Mouse (Mus musculus) intestine, postnatal 0 days (tissue): ENCODE measurements at regions not wholly inside any gene's neighbourhood (a gene's known extent, or its start where the extent isn't known, plus 50 kb on each side); places are given as distances from the start of the nearest gene placed in this dataset.

Experiments
- ATAC-seq: fragments of 200-750 bp; cut with Nextera tagmentation; 2 replicates; pipeline ENCODE4 v1.8.0; 2017; ENCODE audit warnings: mild to moderate bottlenecking, moderate TSS enrichment, moderate library complexity
- H3K27ac ChIP-seq: fragments of 300-500 bp; sonication (generic); 2 replicates; pipeline ENCODE4 v1.5.1; 2014; ENCODE audit warnings: mild to moderate bottlenecking, low read depth, low read length, moderate library complexity
- H3K27me3 ChIP-seq: fragments of 300-500 bp; sonication (generic); replicated peaks from 2 replicates; pipeline ENCODE4 v1.6.1; 2014; ENCODE audit warnings: low read length, mixed read lengths; ENCODE audit not compliant: control insufficient read depth, insufficient read depth
- H3K36me3 ChIP-seq: fragments of 300-500 bp; sonication (generic); 2 replicates; pipeline ENCODE4 v1.6.1; 2014; ENCODE audit warnings: mild to moderate bottlenecking, moderate library complexity; ENCODE audit not compliant: control insufficient read depth, insufficient read depth
- H3K4me1 ChIP-seq: fragments of 300-500 bp; sonication (generic); replicated peaks from 2 replicates; pipeline ENCODE4 v1.6.1; 2014; ENCODE audit warnings: antibody characterized with exemption, low read length, mixed read lengths; ENCODE audit not compliant: control insufficient read depth, insufficient read depth
- H3K4me2 ChIP-seq: fragments of 300-500 bp; sonication (generic); replicated peaks from 2 replicates; pipeline ENCODE4 v1.6.1; 2014; ENCODE audit warnings: low read depth, mild to moderate bottlenecking, moderate library complexity
- H3K4me3 ChIP-seq: fragments of 300-500 bp; sonication (generic); 2 replicates; pipeline ENCODE4 v1.5.1; 2014; ENCODE audit warnings: low read depth, low read length
- H3K9ac ChIP-seq: fragments of 300-500 bp; sonication (generic); 2 replicates; pipeline ENCODE4 v1.6.1; 2014; ENCODE audit warnings: mild to moderate bottlenecking, low read depth, low read length
- H3K9me3 ChIP-seq: fragments of 300-500 bp; sonication (generic); 2 replicates; pipeline ENCODE4 v1.6.1; 2016; ENCODE audit warnings: mixed run types; ENCODE audit not compliant: control insufficient read depth
- CTCF ChIP-seq: sonication (generic); IDR thresholded peaks from 2 replicates; pipeline ENCODE4 v1.5.1; 2016; ENCODE audit warnings: low read depth, mild to moderate bottlenecking, control low read depth, antibody characterized with exemption, moderate library complexity
- WGBS: fragments of 180-500 bp; shearing (Covaris S2); extraction: QIAGEN DNeasy Blood & Tissue Kit; methylation state at CpG from one replicate; pipeline ENCODE4 v1.1.7; 2014; 5-methylcytosine and 5-hydroxymethylcytosine counted together

DNA sequence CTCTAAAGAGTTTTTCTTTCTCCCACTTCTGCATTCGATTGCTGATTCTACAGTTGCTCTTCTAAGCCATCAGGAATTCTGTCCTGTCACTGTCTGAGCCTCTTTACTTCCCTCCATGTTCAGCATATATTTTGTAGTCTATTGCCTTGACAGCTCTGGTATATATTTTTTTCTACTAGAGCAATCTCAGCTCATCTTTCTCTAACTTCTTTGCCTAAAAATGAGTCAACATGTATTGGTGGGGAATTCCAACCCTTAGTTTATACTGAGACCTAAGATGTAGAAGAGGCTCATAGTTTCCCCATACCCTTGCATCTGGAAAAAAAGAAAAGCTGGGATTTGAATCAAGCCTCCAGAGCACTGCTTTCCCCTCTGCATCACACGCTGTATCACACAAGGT is 114.7 kb downstream of the Kctd12 start:
- H3K36me3 ChIP-seq = no peaks in the 10 kb centered on the region
- no peak overlapping the region for H3K9ac ChIP-seq
- no peak overlapping the region for H3K27ac ChIP-seq
- WGBS = 81% methylated on average over 2 of the region's 2 CpGs
- H3K4me1 ChIP-seq = no peaks in the 10 kb centered on the region
- no peak overlapping the region for H3K4me3 ChIP-seq
- no peak for TF ChIP-seq CTCF
- H3K27me3 ChIP-seq = no peaks in the 10 kb centered on the region
- no peak for ATAC-seq
- no peaks in the 10 kb centered on the region for H3K9me3 ChIP-seq
- no peak overlapping the region for H3K4me2 ChIP-seq

DNA sequence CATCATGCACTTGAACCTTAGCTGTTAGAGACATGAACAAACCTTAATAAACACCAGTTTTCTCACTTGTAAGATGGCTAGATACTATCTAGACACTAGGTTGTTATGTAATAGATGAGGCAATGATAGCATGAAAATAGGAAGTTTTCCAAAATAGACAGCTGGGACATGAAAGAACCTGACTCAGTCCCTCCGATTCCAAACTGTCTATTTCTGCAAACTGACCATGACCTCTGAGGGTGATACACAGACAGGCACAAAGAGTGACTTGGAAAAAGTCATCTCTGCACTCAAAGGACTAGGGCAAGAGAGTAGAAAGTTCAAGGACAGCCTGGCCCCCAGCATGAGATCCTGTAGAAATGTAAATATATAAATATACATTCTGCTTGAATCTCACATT is 115.9 kb downstream of the Kctd12 start:
- Histone ChIP-seq H3K4me1 (no peaks in the 10 kb centered on the region), H3K9me3 (no peaks in the 10 kb centered on the region), H3K9ac (no peak overlapping the region), H3K27me3 (no peaks in the 10 kb centered on the region), H3K4me3 (no peak overlapping the region), H3K4me2 (no peak overlapping the region), H3K36me3 (no peaks in the 10 kb centered on the region), H3K27ac (no peak overlapping the region)
- ATAC-seq = no peak
- WGBS = 51% methylated on average over 1 of the region's 1 CpGs
- no peak for TF ChIP-seq CTCF

DNA sequence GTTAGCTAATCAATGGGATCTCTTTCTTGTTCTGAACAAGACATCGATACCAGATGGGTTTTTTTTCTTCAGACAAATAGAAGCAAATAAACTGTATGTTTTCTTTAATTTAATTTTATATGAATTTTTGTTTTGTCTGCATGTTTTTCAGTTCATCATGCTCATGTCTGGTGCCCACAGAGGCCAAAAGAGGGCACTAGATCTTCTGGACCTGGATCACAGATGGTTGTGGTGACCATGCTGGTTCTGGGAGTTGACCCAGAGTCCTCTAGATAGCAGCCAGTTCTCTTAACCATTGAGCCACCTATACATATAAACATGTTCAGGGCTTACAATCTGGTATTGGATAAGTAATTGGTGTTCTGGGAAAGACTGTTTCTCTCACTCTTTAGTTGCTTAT is 120.7 kb downstream of the Kctd12 start:
- ATAC-seq = no peak
- H3K27me3 ChIP-seq = no peaks in the 10 kb centered on the region
- H3K4me2 ChIP-seq = no peak overlapping the region
- no peaks in the 10 kb centered on the region for H3K9me3 ChIP-seq
- no peaks in the 10 kb centered on the region for H3K4me1 ChIP-seq
- H3K9ac ChIP-seq = no peak overlapping the region
- H3K36me3 ChIP-seq = no peaks in the 10 kb centered on the region
- 88% methylated on average over 1 of the region's 1 CpGs for WGBS
- H3K4me3 ChIP-seq = no peak overlapping the region
- H3K27ac ChIP-seq = no peak overlapping the region
- TF ChIP-seq CTCF = no peak

DNA sequence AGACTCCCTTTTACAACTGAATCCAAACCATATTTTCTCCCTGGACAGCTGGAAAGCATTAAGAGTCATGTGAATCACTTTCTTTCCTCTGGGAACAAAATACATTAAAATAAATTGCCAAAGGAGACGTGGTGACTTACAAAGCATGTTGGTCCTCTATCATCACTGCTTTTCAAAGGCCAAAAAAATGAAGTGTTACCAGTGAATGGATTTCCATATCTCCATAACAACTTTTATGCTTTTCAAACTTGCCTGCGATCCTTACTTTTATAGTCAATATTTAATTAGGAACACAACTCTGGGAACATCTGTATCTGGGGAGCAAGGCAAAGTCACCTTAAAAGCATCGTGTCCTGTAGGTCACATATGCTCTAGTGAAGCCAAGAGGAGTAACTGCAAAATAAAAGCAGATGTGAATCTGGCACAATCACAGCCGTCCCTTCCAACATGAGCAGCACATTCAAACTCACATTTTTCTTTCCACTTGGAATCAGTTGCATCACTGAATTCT is 123.0 kb downstream of the Kctd12 start:
- no peak for TF ChIP-seq CTCF
- H3K36me3 ChIP-seq = no peaks in the 10 kb centered on the region
- ATAC-seq = no peak
- no peak overlapping the region for H3K9ac ChIP-seq
- H3K27ac ChIP-seq = no peak overlapping the region
- no peaks in the 10 kb centered on the region for H3K4me1 ChIP-seq
- H3K9me3 ChIP-seq = no peaks in the 10 kb centered on the region
- no peak overlapping the region for H3K4me3 ChIP-seq
- no peaks in the 10 kb centered on the region for H3K27me3 ChIP-seq
- 63% methylated on average over 4 of the region's 4 CpGs for WGBS
- H3K4me2 ChIP-seq = no peak overlapping the region

DNA sequence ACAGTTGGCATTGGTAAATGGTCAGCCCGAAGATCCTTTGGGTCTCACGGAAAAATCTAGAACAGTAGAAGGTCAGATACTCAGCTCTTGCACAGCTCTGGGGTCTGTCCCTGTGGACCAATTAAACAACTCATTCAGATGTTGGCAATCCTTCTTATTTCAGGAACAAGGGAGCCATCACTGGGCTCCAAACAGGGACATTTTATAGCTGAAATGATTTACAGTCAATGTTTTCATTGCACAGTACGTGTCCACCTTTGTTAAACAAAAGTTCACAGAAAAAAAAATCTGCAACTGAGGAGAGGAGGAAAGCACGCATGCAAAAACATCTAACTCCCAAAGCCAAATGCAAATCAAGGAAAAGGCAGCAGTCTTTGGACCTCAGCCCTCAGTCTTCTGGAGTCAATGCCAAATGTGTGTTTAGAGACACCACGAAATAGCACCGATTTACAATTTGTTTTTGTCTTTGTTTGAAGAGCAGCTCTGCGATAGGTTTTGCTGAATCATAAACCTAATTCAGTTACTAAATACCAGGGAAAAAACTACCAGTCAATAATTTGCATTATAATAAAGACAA is 127.1 kb downstream of the Kctd12 start:
- Histone ChIP-seq H3K4me1 (no peaks in the 10 kb centered on the region), H3K4me3 (no peak overlapping the region), H3K27ac (no peak overlapping the region), H3K27me3 (no peaks in the 10 kb centered on the region), H3K36me3 (no peaks in the 10 kb centered on the region), H3K9ac (no peak overlapping the region), H3K4me2 (no peak overlapping the region), H3K9me3 (no peaks in the 10 kb centered on the region)
- WGBS = 47% methylated on average over 7 of the region's 7 CpGs
- no peak for TF ChIP-seq CTCF
- ATAC-seq = no peak

DNA sequence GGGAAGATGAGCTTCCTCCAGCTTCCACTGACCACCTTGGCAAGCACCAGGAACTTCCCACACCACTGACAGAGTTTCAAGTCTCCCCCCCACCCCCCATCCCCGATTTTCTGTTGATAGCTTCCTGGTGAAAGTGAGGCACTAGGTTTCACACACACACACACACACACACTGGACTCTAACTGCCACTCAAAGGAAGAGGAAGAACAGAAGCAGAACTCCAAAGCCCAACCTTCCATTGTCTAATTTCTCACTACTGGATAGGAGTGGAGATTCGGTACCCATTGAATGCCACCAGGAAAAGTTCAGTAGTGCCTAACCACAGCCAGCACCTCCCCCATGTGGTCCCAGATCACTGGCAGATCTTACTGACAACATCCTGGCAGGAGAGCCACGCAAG is 138.7 kb downstream of the Kctd12 start:
- ATAC-seq = no peak
- H3K27me3 ChIP-seq = no peaks in the 10 kb centered on the region
- no peak for TF ChIP-seq CTCF
- H3K9me3 ChIP-seq = no peaks in the 10 kb centered on the region
- H3K4me1 ChIP-seq = no peaks in the 10 kb centered on the region
- no peak overlapping the region for H3K4me2 ChIP-seq
- no peak overlapping the region for H3K9ac ChIP-seq
- no peaks in the 10 kb centered on the region for H3K36me3 ChIP-seq
- no peak overlapping the region for H3K4me3 ChIP-seq
- no peak overlapping the region for H3K27ac ChIP-seq
- 71% methylated on average over 3 of the region's 3 CpGs for WGBS

DNA sequence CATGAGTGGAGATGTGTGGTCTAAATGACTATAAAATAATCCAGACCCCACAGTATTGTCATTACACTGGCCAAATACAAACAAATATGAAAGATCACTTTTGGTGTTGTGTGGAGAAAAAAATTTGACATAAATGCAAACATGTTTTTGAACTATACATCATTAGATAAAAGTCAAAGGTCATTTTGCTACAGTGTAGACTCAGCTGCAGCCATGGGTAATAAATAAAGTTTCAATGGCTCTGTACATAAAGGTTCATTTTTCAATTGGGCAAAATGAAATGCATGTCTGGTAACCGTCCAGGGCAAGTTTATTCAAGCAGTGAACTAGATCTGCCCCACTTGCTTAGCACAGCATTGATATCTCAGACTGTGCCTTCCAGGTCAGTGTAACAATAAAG is 144.8 kb downstream of the Kctd12 start:
- WGBS = 39% methylated on average over 1 of the region's 1 CpGs
- Histone ChIP-seq H3K27me3 (no peaks in the 10 kb centered on the region), H3K4me2 (no peak overlapping the region), H3K4me1 (no peaks in the 10 kb centered on the region), H3K9ac (no peak overlapping the region), H3K9me3 (no peaks in the 10 kb centered on the region), H3K36me3 (no peaks in the 10 kb centered on the region), H3K4me3 (no peak overlapping the region), H3K27ac (no peak overlapping the region)
- no peak for ATAC-seq
- TF ChIP-seq CTCF = no peak
